Mouse (Mus musculus) layer of hippocampus, adult 18-20 months (tissue): ENCODE measurements around the gene Twnk. TPM values are rescaled to one million over a fixed set of nuclear protein-coding genes. Genes with fewer than 3 reads are reported as not detected.

Experiments
- DNase-seq, 2 experiments: peaks; one replicate each; pipeline ENCODE4 v3.0.0; 2022; ENCODE audit warnings: low spot score in 2 of 2
- total RNA-seq, 2 experiments: library from RNA; stranded (reverse); gene quantifications; 2 replicates each; pipeline ENCODE4 v1.2.3; 2021

The Twnk gene
- total RNA-seq, 2 experiments from 2014 or later, result 15.6 to 16.5 TPM

- DNase-seq, result peak; percentile 89 to 91
These were observed 42.6 kb downstream of the Twnk start for GRCm38 (mm10) chr19:45047935-45048643.

GRCm38 (mm10) chr19:45048644-45049365 lies 43.3 kb downstream of the Twnk start:
- no peak for DNase-seq

GRCm38 (mm10) chr19:45049523-45049922 lies 44.1 kb downstream of the Twnk start:
- DNase-seq, result no peak

DNA sequence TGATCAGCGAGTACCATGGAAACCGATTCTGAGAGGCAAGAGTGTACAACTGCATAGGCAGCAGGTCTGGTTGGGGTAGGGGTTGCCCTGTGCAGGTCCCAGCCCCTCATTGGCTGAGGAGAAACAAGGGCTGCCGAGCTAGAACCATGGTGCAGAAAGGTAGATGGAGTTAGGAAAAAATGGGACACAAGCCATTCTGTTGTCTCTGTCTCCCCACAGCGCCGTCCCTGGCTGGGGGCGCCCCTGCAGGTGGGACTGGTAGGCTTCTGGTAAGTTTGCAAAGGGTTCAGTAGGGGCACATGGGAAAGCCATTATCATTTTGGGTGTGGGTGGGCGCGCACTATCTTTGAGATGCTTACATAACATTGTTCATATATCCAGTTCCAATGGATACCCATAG lies 48.0 kb downstream of the Twnk start:
- no peak for DNase-seq

- DNase-seq, result peak in 1 of 2 experiments; percentile 63
These were observed 49.6 kb downstream of the Twnk start for GRCm38 (mm10) chr19:45054892-45055690.

- DNase-seq, result peak in 1 of 2 experiments; percentile 63
These were observed 50.9 kb downstream of the Twnk start for GRCm38 (mm10) chr19:45056364-45056763.

- no peak for DNase-seq
These were observed 51.6 kb downstream of the Twnk start for GRCm38 (mm10) chr19:45056908-45057698.

- DNase-seq, result no peak
These were observed 52.3 kb downstream of the Twnk start for GRCm38 (mm10) chr19:45057724-45058112.

DNA sequence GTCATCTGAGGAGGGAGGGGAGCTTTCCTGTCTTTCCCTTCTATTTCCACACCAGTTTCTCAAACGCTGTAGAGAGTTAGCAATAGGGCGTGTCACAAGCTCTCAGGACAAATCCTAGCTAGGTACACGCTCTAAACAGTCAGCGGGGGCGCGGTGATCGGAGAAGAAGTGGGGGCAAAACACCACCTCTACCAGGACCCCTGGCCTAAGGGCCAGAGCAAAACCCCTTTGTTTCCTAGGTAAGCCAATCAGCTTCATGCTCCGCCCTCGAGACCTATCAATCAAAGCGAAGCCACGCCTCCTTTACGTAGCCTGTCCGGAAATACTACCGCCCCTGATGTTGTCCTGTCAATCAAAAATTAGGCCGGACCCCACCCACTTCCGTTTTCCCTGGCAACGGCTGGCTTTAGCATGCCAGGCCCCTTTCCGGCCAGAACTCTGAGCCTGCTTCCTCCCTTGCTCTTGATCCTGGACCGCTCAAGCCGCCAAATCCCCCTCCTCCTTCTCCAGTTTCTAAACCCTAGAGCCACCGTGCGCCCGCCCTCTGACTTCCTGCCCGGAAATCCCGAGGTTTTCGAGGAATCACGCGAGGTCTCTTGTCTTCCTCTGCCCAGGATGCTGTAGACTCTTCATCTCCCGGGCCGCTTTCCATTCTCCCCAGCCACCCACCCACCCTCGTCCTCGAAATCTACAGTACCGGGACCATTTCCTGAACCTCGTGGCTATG lies 52.8 kb downstream of the Twnk start:
- peak; percentile 86 to 96 for DNase-seq

DNA sequence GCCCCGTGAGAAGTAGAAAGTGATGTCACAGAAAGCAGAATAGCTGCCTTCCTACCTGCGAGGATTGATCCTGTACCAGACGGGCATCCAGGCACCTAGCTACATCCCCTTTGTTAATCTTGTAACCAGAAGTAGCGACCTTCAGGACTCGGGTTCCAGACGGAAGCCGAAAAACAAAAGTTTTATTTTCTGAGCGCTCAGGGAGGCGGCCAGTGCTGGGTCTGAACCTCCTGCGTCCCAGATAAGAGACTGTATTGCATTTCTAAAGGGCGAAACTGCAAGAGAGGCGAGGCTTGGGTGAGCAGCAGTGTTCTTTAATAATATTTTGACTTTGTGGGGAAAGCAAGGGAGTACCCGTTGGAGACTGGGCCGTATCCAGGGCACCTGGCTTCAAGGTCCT lies 53.4 kb downstream of the Twnk start:
- DNase-seq, result no peak

Other genes with a start within 250 kb of the Twnk start
- gene Pax2, start 249.6 kb upstream of the Twnk start, total RNA-seq, result under 1 TPM; 0.48 to 0.50 TPM
- 10 to 100 TPM; 40.1 to 41.9 TPM for gene Slf2, start 74.5 kb upstream of the Twnk start, total RNA-seq
- 10 to 100 TPM; 19.1 to 20.8 TPM for gene Sema4g, start 16.6 kb upstream of the Twnk start, total RNA-seq
- gene Mrpl43, start 779 bp downstream of the Twnk start, total RNA-seq, result 10 to 100 TPM; 40.6 to 42.2 TPM
- gene Lzts2, start 8.8 kb downstream of the Twnk start, total RNA-seq, result 10 to 100 TPM; 32.0 to 35.6 TPM
- gene Pdzd7, start 40.1 kb downstream of the Twnk start, total RNA-seq, result 1 to 10 TPM; 1.8 to 2.6 TPM
- gene Sfxn3, start 41.8 kb downstream of the Twnk start, total RNA-seq, result 100 to 1,000 TPM in 1 of 2 experiments, 10 to 100 TPM in 1; 89.4 to 103 TPM
- gene Kazald1, start 69.6 kb downstream of the Twnk start, total RNA-seq, result 1 to 10 TPM; 1.3 to 2.4 TPM
- not detected for gene Tlx1, start 145.0 kb downstream of the Twnk start, total RNA-seq
- gene Lbx1, start 230.1 kb downstream of the Twnk start, total RNA-seq, result not detected